Mouse (Mus musculus) gastrocnemius, postnatal 10 days (tissue): ENCODE measurements around the gene Hipk3. TPM values are rescaled to one million over a fixed set of nuclear protein-coding genes. Genes with fewer than 3 reads are reported as not detected.
A peak's percentile ranks its signal among the peaks of the same experiment; 100 is the strongest.

Experiments
- DNase-seq: peaks from one replicate; pipeline ENCODE4 v3.0.0; 2021; ENCODE audit warnings: mixed read lengths
- long read RNA-seq, 2 experiments: library from polyadenylated mRNA; stranded (forward); transcript quantifications; one replicate each; pipeline ENCODE4 v2.0.0; 2021
- total RNA-seq, 2 experiments: library from RNA; stranded (reverse); gene quantifications; 2 replicates each; pipeline ENCODE4 v1.2.3; 2021

Hipk3 gene
- 100 to 1,000 TPM; 147 to 152 TPM for total RNA-seq
- long read RNA-seq, experiment 1, full-length matches to known transcripts, result 66 of 129 reads
- long read RNA-seq, experiment 1, partial matches to known transcripts, result 24 of 129 reads
- long read RNA-seq, experiment 1, other reads (novel, unspliced or antisense), result 39 of 129 reads
- long read RNA-seq, experiment 2, full-length matches to known transcripts, result 34 of 88 reads
- long read RNA-seq, experiment 2, partial matches to known transcripts, result 10 of 88 reads
- long read RNA-seq, experiment 2, other reads (novel, unspliced or antisense), result 44 of 88 reads

GRCm38 (mm10) chr2:104493951-104494800, at the start of gene Hipk3:
Gene Hipk3, minus strand, starts transcription at chr2:104494446.
- peak; percentile 84 for DNase-seq

GRCm38 (mm10) chr2:104540286-104540685, 46.0 kb upstream of the Hipk3 start:
- no peak for DNase-seq

GRCm38 (mm10) chr2:104534751-104535150, 40.5 kb upstream of the Hipk3 start:
- DNase-seq, result no peak

- no peak for DNase-seq
Observed at GRCm38 (mm10) chr2:104532548-104532947, 38.3 kb upstream of the Hipk3 start.

- DNase-seq, result no peak
Observed at GRCm38 (mm10) chr2:104526559-104526958, 32.3 kb upstream of the Hipk3 start.

- DNase-seq, result no peak
Observed at GRCm38 (mm10) chr2:104525506-104525905, 31.3 kb upstream of the Hipk3 start.

GRCm38 (mm10) chr2:104511622-104512021, 17.4 kb upstream of the Hipk3 start:
- DNase-seq, result no peak

GRCm38 (mm10) chr2:104502388-104502787, 8.1 kb upstream of the Hipk3 start:
- DNase-seq, result no peak

GRCm38 (mm10) chr2:104501091-104501490, 6.8 kb upstream of the Hipk3 start:
- DNase-seq, result no peak

GRCm38 (mm10) chr2:104497771-104498170, 3.5 kb upstream of the Hipk3 start:
- DNase-seq, result no peak

- DNase-seq, result no peak
Observed at GRCm38 (mm10) chr2:104497231-104497630, 3.0 kb upstream of the Hipk3 start.

- no peak for DNase-seq
Observed at GRCm38 (mm10) chr2:104496206-104496605, 2.0 kb upstream of the Hipk3 start.

GRCm38 (mm10) chr2:104494801-104495185, 547 bp upstream of the Hipk3 start:
- DNase-seq, result no peak

- peak; percentile 82 for DNase-seq
Observed at GRCm38 (mm10) chr2:104493021-104493950, 960 bp downstream of the Hipk3 start.

GRCm38 (mm10) chr2:104491221-104491795, 2.9 kb downstream of the Hipk3 start:
- DNase-seq, result no peak

- DNase-seq, result no peak
Observed at GRCm38 (mm10) chr2:104490761-104491160, 3.5 kb downstream of the Hipk3 start.

- DNase-seq, result no peak
Observed at GRCm38 (mm10) chr2:104489851-104490250, 4.4 kb downstream of the Hipk3 start.

- no peak for DNase-seq
Observed at GRCm38 (mm10) chr2:104484438-104484837, 9.8 kb downstream of the Hipk3 start.

GRCm38 (mm10) chr2:104482156-104482555, 12.1 kb downstream of the Hipk3 start:
- no peak for DNase-seq

GRCm38 (mm10) chr2:104479054-104479453, 15.2 kb downstream of the Hipk3 start:
- DNase-seq, result no peak

GRCm38 (mm10) chr2:104477398-104478015, 16.7 kb downstream of the Hipk3 start:
- DNase-seq, result no peak

GRCm38 (mm10) chr2:104472056-104472455, 22.2 kb downstream of the Hipk3 start:
- DNase-seq, result peak; percentile 16
